Mouse (Mus musculus): ENCODE results near the gene Klf3.

Klf3 gene

GRCm38 (mm10) chr5:64802795-64803719 lies at the start of gene Klf3:
TSS of gene Klf3 (plus strand) at chr5:64803388.
- DNase-seq (ENCODE audit: low read depth, low spot score) = peak; percentile 76

- DNase-seq (ENCODE audit: low read depth, low spot score) = no peak
These were observed 40.9 kb upstream of the Klf3 start for GRCm38 (mm10) chr5:64762295-64762694.

- no peak for DNase-seq (ENCODE audit: low read depth, low spot score)
These were observed 38.7 kb upstream of the Klf3 start for GRCm38 (mm10) chr5:64764452-64764851.

GRCm38 (mm10) chr5:64765765-64766164 lies 37.4 kb upstream of the Klf3 start:
- no peak for DNase-seq (ENCODE audit: low read depth, low spot score)

GRCm38 (mm10) chr5:64766626-64767025 lies 36.6 kb upstream of the Klf3 start:
- DNase-seq (ENCODE audit: low read depth, low spot score) = no peak

GRCm38 (mm10) chr5:64771619-64772018 lies 31.6 kb upstream of the Klf3 start:
- DNase-seq (ENCODE audit: low read depth, low spot score) = no peak

- no peak for DNase-seq (ENCODE audit: low read depth, low spot score)
These were observed 25.0 kb upstream of the Klf3 start for GRCm38 (mm10) chr5:64778211-64778610.

- DNase-seq (ENCODE audit: low read depth, low spot score) = no peak
These were observed 23.9 kb upstream of the Klf3 start for GRCm38 (mm10) chr5:64779285-64779684.

GRCm38 (mm10) chr5:64780778-64781177 lies 22.4 kb upstream of the Klf3 start:
- DNase-seq (ENCODE audit: low read depth, low spot score) = no peak

GRCm38 (mm10) chr5:64788175-64788574 lies 15.0 kb upstream of the Klf3 start:
- DNase-seq (ENCODE audit: low read depth, low spot score) = no peak

- DNase-seq (ENCODE audit: low read depth, low spot score) = no peak
These were observed 5.0 kb upstream of the Klf3 start for GRCm38 (mm10) chr5:64798209-64798608.

GRCm38 (mm10) chr5:64801545-64801944 lies 1.6 kb upstream of the Klf3 start:
- no peak for DNase-seq (ENCODE audit: low read depth, low spot score)

GRCm38 (mm10) chr5:64802143-64802542 lies 1.0 kb upstream of the Klf3 start:
- no peak for DNase-seq (ENCODE audit: low read depth, low spot score)

- DNase-seq (ENCODE audit: low read depth, low spot score) = no peak
These were observed 703 bp downstream of the Klf3 start for GRCm38 (mm10) chr5:64803720-64804462.

GRCm38 (mm10) chr5:64805131-64805872 lies 2.1 kb downstream of the Klf3 start:
- DNase-seq (ENCODE audit: low read depth, low spot score) = no peak

GRCm38 (mm10) chr5:64805873-64806505 lies 2.8 kb downstream of the Klf3 start:
- no peak for DNase-seq (ENCODE audit: low read depth, low spot score)

- no peak for DNase-seq (ENCODE audit: low read depth, low spot score)
These were observed 3.4 kb downstream of the Klf3 start for GRCm38 (mm10) chr5:64806600-64806999.

- DNase-seq (ENCODE audit: low read depth, low spot score) = no peak
These were observed 4.0 kb downstream of the Klf3 start for GRCm38 (mm10) chr5:64807159-64807558.

- DNase-seq (ENCODE audit: low read depth, low spot score) = no peak
These were observed 4.4 kb downstream of the Klf3 start for GRCm38 (mm10) chr5:64807603-64808002.

- no peak for DNase-seq (ENCODE audit: low read depth, low spot score)
These were observed 5.2 kb downstream of the Klf3 start for GRCm38 (mm10) chr5:64808106-64809010.
